Mouse (Mus musculus) lung, adult 18-20 months (tissue): ENCODE results near the gene 1810030O07Rik.
"Not testable (repeated sequence)": the region's sequence is repeated elsewhere in the genome, so short reads cannot be mapped to it uniquely, and the experiment has no call there.

Experiments
- DNase-seq, 2 experiments: peaks; one replicate each; pipeline ENCODE4 v3.0.0; 2022; ENCODE audit warnings: mixed read lengths in 2 of 2

The 1810030O07Rik gene

DNA sequence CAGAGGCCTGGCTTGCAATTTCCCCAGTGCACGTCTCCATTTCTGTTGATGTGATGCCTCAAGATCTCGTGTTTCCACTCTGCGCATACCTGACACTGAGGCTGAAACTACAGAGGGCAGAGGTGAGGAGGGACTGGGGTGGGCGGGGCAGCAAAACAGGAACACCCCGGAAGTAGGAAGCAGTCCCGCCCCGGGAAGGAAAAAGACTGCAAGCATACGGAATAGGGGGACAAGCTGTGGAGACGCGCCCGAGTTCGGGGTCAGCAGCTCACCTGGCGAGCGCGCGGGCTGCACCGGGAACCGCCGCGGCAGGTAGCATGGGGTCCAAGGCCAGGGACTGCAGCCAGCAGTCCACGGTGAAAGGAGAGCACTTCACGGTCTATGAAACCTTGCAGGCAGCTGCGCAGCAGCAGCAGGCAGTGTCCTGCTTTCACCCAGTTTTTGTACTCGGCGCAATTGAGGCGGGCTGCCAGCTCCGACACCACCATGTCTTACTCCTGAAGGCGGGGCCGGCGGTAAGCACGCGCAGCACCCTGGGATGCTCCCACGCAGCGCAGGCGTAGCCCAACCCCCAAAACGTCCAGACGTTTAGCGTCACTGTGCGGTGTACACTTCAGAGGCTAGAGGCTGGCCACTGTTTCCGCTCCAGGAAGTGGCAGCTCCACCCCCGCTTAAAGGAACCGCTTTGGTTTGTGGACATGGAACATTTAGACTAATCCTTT, at the start of gene 1810030O07Rik:
1810030O07Rik (minus strand) TSS at position 615 of the 722 bp plus-strand sequence.
- DNase-seq = peak; percentile 92 to 95

DNA sequence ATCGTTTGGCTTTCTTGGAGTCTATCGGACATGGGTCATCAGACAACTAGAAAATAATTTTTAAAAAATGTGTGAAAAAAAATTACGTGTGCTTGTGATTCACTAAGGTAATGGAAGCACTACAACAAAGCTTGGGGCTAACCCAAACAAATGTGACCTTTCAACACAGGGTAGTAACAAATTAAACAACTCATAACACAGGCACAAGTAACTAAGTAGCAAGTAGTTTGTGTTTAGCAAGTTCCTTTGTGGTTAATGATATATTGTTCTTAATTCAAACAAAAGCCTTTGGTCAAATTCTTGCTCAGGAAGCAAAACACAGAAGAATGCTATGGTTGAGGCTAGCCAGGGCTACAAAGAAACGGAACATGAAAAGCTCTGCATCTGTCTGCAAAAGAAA, 42.6 kb upstream of the 1810030O07Rik start:
- no peak for DNase-seq

DNA sequence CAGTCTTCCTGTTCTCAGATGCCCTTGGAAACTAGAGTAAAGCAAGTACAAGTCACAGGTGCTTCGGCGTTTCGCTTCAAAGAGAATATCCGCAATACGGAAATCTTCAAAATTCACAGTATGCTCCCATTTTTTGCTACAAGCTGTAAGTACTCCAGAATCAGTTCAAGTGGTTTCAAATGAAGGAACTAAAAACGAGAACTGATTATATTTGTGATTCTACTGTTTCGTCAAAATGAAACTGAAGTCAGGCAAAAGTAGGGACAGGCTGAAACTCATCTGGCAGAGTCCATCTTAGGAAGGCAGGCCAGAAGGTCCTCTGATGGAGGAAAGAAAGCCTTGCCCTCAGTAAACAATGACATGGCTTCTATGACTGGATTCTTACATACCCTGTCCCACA, 40.3 kb upstream of the 1810030O07Rik start:
- DNase-seq = no peak

DNA sequence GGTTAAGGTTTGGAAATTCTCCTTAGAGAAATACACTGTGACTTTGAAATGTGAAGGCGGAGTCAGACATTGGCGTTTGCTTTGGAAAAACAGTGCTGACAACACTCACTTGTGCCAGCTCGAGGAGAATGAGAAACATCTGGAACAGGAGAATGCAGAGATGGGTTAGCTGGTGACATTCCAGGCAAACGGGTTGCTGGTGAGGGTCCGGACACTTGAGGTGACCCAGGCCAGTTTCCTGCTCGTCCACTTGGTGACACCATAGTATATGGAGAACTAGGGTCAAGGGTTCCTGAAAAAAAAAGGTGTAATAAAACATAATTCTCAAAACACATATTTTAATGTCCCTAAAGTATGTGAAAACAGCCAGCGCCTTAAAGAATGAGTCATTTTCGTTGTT, 13.4 kb upstream of the 1810030O07Rik start:
- DNase-seq = peak; percentile 5 to 25

DNA sequence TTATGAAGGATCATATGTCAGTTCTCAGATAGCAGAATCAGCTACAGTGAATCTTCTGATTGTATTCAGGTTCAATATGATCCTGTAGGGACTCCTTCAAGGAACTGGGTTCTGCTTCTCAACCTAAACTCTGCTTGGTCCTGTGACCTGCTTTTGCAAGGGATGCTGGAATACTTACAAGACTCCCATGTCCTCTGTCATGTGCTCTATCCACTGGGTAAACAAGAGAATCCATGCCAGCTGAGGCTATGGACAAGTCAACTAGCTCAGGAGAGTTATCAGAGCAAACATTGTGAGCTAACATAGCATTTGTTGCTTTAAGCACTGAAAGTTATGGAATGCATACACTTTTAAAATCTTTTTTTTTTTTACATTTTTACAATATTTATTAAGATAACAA, 12.6 kb upstream of the 1810030O07Rik start:
- DNase-seq = no peak

DNA sequence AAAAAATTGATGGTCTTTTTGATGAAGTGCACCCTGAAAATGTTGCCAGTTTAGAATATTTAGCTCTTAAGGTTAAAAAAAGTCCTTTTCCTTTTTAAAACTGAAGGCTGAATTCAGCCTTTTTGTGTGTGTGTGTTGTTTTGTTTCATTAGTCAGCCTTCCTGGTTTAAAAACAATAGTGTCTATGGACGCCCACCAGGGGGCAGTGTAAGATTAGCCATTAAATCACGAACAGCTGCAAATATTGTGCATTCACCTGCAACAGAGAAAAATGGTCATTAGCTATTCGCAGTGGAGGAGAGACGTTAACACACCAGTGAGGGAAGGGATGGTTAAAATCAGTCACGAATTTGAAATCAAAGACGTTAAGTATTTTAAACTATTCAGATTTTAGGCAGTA, 3.9 kb upstream of the 1810030O07Rik start:
- peak; percentile 35 to 67 for DNase-seq

DNA sequence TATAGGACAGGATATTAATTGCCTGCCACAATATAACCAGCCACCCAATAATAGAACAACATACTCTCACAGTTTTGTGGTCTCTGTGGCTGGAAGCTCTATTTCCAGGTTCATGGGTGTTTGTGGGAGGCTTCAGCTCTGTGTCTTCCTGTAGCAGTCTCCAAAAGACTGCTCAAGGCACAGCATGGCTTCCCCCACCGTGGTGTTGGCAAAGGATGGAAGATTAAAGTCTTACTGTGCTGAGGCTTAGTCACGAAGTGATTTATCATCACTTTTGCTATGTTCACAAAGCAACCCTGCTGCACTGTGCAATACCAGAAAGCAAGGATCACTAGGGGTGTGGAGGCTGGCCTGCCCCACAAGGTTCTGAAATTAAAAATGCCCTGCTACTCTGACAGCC, 19.6 kb downstream of the 1810030O07Rik start:
- no peak for DNase-seq

DNA sequence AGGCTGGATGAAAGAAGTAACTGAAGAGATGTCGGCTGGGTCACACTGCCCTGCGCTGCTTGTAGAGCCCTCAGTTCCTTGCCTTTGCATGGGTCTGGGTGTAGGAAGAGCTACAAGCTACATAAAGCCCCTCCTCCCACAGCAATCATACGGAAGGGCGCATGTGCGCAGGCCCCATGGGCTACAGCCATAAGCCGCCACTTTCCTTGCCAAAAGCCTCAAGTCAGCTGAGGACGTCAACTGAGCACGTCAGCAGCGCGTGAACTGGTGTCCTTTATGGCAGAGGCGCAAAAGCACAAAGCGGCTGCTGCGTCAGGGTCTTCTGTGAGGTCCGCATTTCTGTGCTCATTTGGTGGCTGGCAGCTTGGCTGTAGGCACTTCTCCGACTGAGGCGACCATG, 21.6 kb downstream of the 1810030O07Rik start:
- DNase-seq = no peak

DNA sequence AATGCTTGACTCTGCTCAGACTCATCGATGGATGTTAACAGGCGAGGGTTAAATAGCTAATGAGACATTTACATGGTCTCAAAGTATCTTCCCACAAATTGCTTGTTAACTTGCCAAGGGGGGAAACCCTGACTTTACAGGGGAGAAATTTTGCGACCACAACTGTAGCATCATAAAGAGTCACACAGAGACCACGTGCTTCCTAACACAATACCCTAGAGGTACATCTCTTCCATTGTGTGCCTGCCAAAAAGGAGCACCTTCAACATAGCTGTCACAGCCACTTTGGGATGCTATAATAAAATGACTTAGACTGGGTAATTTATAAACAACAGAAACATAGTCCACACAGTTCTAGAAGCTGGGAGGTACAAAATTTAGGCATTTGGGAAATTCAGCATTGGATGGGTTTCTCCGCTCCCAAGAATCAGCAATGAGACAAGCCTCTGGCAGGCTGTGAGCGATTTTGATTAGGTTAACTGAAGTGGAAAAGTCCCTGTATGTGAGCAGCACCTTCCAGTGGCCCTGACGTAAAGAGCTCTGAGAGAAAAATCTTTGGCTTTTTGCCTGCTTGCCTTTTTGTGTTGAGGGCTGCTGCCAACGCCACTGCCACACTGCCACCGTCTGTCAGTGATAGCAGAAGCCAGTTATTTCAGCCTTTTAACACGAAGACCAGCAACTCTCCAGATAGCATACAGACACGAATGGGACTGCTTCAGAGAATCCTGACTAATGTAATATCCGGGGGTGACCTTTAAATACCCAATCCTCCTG, 27.8 kb downstream of the 1810030O07Rik start:
- no peak for DNase-seq

DNA sequence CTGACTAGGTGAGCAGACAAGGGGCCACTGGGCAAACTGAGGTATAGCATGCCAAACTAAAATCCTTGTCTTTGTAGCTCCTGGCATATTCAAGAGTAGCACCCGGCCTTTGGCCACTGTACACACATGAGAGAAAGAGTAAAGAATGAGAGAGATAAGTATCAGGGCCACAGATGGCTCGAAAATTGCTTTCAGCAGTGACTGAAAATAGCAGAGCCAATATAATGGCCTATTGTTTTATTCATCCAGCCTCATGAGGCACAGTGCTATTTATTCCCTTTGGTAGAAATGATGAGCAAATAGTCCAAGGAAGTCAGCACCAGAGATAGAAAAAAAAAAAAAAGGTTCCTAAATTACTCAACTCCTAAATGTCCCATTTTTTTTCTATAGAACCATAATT, 28.5 kb downstream of the 1810030O07Rik start:
- DNase-seq = no peak

DNA sequence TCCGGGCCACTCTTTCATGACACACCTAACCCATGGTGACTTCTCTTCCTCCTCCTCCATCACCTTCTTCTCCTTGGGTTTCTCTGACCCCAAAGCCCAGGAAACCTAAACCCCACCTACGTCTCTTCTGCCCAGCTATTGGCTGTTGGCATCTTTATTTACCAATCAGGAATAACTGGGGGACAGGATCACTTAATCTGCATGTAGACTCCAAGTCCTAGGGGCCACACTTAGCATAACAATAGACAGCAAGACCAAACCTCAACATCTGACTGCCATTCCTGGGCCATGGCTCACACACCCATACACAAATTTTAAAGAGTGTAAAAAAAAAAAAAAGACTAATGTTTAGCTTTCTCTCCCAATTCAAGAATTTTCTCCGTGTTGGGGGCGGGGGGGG, 48.3 kb downstream of the 1810030O07Rik start:
- DNase-seq = no peak

DNA sequence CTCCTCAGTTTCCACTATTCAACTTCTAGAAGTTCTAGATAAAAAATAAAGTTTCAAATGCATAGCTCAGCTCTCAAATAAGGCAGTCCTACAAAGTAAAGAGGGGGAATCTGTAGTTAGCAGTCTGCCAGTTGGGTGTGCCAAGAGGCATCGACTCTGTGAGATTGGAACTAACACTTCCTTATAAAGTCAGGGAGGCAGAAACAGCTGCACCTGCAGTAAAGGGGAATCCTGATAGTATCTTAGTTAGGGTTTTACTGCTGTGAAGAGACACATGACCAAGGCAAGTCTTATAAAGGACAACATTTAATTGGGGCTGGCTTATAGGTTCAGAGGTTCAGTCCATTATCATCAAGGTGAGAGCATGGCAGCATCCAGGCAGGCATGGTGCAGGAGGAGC, 61.1 kb downstream of the 1810030O07Rik start:
- not testable (repeated sequence) for DNase-seq

DNA sequence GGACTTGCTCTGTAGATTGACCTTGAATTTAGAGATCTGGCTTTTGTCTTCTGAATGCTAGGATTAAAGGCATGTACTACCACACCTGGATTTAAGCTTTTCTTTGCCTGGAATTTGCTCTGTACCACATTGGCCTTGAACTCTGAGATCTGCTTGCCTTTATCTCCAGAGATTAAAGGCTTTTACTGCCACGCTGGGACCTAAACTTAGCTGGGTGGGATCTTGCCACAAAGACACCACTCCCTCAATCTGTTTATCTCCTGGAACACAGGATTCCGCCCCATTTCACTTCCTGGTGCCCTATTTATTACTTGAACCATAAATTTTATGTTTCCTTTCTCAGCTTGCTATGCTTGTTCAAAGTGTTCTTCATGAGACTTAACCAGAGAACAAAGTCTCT, 62.3 kb downstream of the 1810030O07Rik start:
- no peak for DNase-seq

DNA sequence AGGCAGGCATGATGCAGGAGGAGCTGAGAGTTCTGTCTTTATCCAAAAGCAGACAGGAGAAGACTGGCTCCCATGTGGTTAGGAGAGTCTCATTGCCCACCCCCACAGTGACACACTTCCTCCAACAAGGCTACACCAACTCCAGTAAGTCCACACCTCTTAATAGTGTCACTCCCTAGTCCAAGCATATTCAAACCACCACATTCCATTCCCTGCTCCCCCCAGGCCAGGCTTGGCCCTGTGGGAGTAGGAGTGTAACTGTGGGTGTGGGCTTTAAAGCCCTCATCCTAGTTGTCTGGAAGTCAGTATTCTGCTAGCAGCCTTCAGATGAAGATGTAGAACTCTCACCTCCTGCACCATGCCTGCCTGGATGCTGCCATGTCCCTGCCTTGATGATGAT, 62.9 kb downstream of the 1810030O07Rik start:
- DNase-seq = not testable (repeated sequence)
